Mouse (Mus musculus): ENCODE data around the gene Nova1.

Gene Nova1

DNA sequence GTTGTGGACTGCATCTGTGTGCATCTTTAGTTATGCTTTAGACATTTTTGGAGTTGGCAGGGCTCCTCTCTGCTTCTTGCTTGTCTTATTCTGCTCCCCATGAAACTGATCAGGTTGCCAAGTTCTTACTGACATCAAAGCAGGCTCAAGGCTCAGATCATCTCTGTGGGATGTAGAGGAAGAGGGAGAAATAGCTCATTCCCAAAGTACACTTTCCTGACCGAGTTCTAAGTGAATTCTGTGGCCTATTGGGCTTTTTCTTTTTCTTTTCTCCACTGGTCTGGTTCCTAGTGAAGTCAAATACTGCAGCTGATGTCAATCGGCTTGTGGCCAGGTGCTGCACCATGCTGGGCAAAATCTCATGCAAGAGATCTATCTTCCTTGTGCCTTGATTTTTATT is 152.0 kb downstream of the Nova1 start:
- DNase-seq (ENCODE audit: low spot score): no peak

DNA sequence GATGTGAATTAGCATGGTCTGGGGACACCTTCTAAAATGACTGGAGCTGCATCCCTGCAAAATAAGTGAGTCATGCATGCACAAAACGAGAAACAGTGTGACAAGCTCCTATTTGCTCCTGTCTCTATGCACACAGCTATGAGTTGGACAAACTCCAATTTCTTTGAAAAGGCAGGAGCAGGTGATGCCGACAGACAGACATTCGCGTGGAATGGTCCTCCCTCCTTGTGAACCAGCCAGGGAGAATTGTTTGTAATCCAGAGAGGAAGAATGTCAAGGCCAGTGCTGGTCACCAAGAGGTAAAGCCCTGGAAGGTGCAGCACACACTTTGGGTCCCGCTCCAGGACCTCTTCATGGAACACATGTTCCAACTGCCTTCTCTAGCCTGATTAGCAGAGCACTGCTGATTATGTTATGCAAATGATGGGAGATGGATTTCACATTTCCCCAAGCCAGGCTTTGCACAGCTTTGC is 172.6 kb downstream of the Nova1 start:
- DNase-seq (ENCODE audit: low spot score): no peak

DNA sequence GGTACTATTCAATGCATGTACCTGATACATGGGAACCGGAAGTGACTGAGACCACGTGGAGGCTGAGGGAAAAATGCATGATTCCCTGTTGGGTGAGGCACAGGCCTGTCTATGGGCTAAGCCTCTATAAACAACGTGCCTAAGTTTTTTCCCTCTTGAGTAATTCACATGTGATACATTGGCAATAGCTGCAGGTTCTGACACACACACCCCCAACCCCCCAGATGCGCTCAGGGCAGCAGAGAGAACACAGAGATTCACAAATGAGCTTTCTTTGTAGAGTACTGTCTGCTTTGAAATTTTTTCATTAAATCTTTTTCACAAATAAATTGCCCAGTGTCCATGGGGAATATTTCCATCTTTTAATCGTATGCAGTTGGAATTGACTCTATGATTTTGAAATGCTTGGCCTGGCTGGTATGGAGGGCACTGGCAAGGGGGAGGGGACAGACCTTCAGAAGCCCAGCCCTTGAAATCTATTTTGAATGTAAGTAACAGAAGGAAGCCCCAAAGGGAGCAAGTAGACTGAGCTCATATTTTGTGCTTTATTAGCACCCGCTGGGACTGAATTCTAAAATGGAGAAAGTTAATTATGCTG is 173.3 kb downstream of the Nova1 start:
- DNase-seq (ENCODE audit: low spot score): no peak
